Mouse (Mus musculus) forebrain, embryonic 15.5 days (tissue): ENCODE data around the gene Npas3. TPM values are rescaled to one million over a fixed set of nuclear protein-coding genes. Genes with fewer than 3 reads are reported as not detected.
A peak's percentile ranks its signal among the peaks of the same experiment; 100 is the strongest.

Experiments
- ATAC-seq: fragments of 200-750 bp; cut with Nextera tagmentation; replicated peaks from 2 replicates; pipeline ENCODE4 v1.8.0; 2017; ENCODE audit warnings: mild to moderate bottlenecking, moderate TSS enrichment, moderate library complexity
- H3K27ac ChIP-seq: fragments of 300-500 bp; sonication (generic); replicated peaks from 2 replicates; pipeline ENCODE4 v1.5.1; 2015; ENCODE audit warnings: mild to moderate bottlenecking, inconsistent platforms
- H3K27me3 ChIP-seq: fragments of 300-500 bp; sonication (generic); 2 replicates; pipeline ENCODE4 v1.6.1; 2015; ENCODE audit warnings: inconsistent platforms
- H3K36me3 ChIP-seq: fragments of 300-500 bp; sonication (generic); 2 replicates; pipeline ENCODE4 v1.6.1; 2015; ENCODE audit warnings: mild to moderate bottlenecking, inconsistent platforms
- H3K4me1 ChIP-seq: fragments of 300-500 bp; sonication (generic); 2 replicates; pipeline ENCODE4 v1.6.1; 2015; ENCODE audit warnings: inconsistent platforms
- H3K4me2 ChIP-seq: fragments of 300-500 bp; sonication (generic); replicated peaks from 2 replicates; pipeline ENCODE4 v1.6.1; 2015; ENCODE audit warnings: mild to moderate bottlenecking, inconsistent platforms
- H3K4me3 ChIP-seq: fragments of 300-500 bp; sonication (generic); 2 replicates; pipeline ENCODE4 v1.5.1; 2015; ENCODE audit warnings: mild to moderate bottlenecking, inconsistent platforms
- H3K9ac ChIP-seq: fragments of 300-500 bp; sonication (generic); replicated peaks from 2 replicates; pipeline ENCODE4 v1.6.1; 2015; ENCODE audit warnings: mild to moderate bottlenecking, inconsistent platforms
- H3K9me3 ChIP-seq: fragments of 300-500 bp; sonication (generic); 2 replicates; pipeline ENCODE4 v1.6.1; 2016; ENCODE audit warnings: inconsistent platforms
- WGBS: fragments of 180-500 bp; shearing (Covaris S2); methylation state at CpG from one replicate; pipeline ENCODE4 v1.1.7; 2015; ENCODE audit warnings: mixed read lengths; 5-methylcytosine and 5-hydroxymethylcytosine counted together
- polyA plus RNA-seq: library from polyadenylated mRNA; unstranded; fragments of >200 nt; fragmentation: Nextera tagmentation; extraction: Ambion mirVana; gene quantifications from 2 replicates; pipeline ENCODE4 v1.2.1, GENCODE M21; 2015

The Npas3 gene
- polyA plus RNA-seq, 1 experiment from 2014 or later: 18.3 TPM

DNA sequence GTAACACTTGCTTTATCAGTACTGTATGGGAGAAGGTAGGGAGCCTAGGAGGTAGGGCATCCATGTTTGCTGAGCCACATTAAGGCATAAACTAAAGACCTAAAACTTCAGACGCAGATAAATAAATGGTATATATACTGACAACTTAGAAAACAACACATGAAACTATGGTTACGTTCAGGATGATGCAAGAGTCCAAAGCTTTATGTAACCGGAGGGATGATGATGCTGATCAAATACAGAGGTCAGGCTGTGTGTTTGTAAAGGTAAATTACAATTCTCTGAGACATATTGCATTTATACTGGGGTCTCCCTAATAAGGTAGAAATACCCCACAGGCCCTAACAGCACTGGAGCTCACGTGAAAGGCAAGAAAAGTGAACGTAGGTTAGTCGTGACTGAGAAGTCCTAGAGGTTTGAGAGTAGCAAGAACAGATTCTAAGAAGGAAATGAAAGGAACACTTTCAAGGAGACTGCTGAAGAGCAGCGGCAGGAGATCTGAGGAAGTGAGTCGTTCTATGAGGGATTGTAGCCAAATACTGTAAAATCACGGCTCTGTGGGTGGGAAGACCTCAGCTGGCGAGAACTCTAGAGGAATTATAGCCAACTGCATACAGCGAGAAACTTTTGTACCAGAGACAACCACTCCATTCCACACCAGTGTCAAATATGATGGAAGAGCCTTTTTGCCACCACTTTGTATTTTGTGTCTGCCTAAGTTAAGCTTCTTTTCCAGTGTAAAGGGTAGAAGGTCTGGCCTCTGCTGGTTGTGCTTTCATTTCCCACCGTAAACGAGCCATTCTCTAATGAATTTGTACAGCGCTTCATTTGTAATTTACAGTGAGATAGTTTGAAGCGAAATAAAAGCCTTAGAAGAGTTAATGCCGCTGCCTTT, 49.7 kb downstream of the Npas3 start:
- Histone ChIP-seq H3K4me1 (peaks cover 21% of the 10 kb centered on the region), H3K4me3 (peak overlapping the region; percentile 10; the same call in 1 of the 2 replicates), H3K27me3 (no peaks in the 10 kb centered on the region), H3K36me3 (no peaks in the 10 kb centered on the region), H3K27ac (no peak overlapping the region), H3K9ac (no peak overlapping the region), H3K4me2 (peak overlapping the region; percentile 29), H3K9me3 (no peaks in the 10 kb centered on the region)
- ATAC-seq: no peak
- 35% methylated on average over 16 of the region's 16 CpGs for WGBS

GRCm38 (mm10) chr12:53300964-53301363, 52.5 kb downstream of the Npas3 start:
- Histone ChIP-seq H3K36me3 (no peaks in the 10 kb centered on the region), H3K4me1 (peaks cover 20% of the 10 kb centered on the region), H3K4me2 (no peak overlapping the region), H3K27ac (no peak overlapping the region), H3K9me3 (no peaks in the 10 kb centered on the region), H3K27me3 (no peaks in the 10 kb centered on the region), H3K4me3 (no peak overlapping the region), H3K9ac (no peak overlapping the region)
- ATAC-seq: no peak
- 57% methylated on average over 2 of the region's 2 CpGs for WGBS

GRCm38 (mm10) chr12:53302129-53302528, 53.7 kb downstream of the Npas3 start:
- H3K9me3 ChIP-seq: no peaks in the 10 kb centered on the region
- H3K27ac ChIP-seq: no peak overlapping the region
- H3K4me2 ChIP-seq: no peak overlapping the region
- no peaks in the 10 kb centered on the region for H3K27me3 ChIP-seq
- no peaks in the 10 kb centered on the region for H3K36me3 ChIP-seq
- H3K9ac ChIP-seq: no peak overlapping the region
- 90% methylated on average over 3 of the region's 3 CpGs for whole genome bisulfite sequencing
- peaks cover 23% of the 10 kb centered on the region for H3K4me1 ChIP-seq
- no peak overlapping the region for H3K4me3 ChIP-seq
- no peak for ATAC-seq

GRCm38 (mm10) chr12:53316715-53317114, 68.2 kb downstream of the Npas3 start:
- 57% methylated on average over 2 of the region's 2 CpGs for WGBS
- Histone ChIP-seq H3K27ac (no peak overlapping the region), H3K9ac (no peak overlapping the region), H3K27me3 (no peaks in the 10 kb centered on the region), H3K4me2 (no peak overlapping the region), H3K36me3 (no peaks in the 10 kb centered on the region), H3K9me3 (no peaks in the 10 kb centered on the region), H3K4me3 (no peak overlapping the region), H3K4me1 (peaks cover 17% of the 10 kb centered on the region)
- ATAC-seq: no peak

- Histone ChIP-seq H3K9ac (no peak overlapping the region), H3K4me1 (peaks cover 27% of the 10 kb centered on the region), H3K27me3 (no peaks in the 10 kb centered on the region), H3K27ac (no peak overlapping the region), H3K4me2 (no peak overlapping the region), H3K36me3 (no peaks in the 10 kb centered on the region), H3K4me3 (no peak overlapping the region), H3K9me3 (no peaks in the 10 kb centered on the region)
- WGBS: 80% methylated on average over 3 of the region's 3 CpGs
- ATAC-seq: no peak
Observed at GRCm38 (mm10) chr12:53317801-53318200, 69.3 kb downstream of the Npas3 start.

DNA sequence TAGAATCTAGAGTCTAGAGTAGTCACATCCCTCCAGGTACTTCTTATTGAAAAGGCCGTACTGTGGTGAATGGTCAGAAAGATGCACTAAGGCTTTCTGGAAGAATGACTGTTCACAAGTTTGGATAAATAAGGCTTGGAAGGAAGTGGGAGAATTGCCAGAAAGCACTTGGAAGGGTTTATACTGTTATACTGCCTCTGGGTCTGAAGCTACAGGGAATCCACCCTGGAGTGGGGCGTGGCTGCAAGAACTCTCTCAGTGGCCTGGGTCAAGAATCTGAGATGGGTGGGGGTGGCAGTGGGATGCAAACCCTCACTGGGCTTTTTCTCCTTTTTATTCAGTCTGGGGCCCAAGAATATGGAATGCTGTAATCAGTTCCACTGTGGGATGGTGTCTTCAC, 72.0 kb downstream of the Npas3 start:
- no peaks in the 10 kb centered on the region for H3K36me3 ChIP-seq
- H3K9me3 ChIP-seq: no peaks in the 10 kb centered on the region
- H3K27me3 ChIP-seq: no peaks in the 10 kb centered on the region
- 79% methylated on average over 2 of the region's 2 CpGs for WGBS
- no peak overlapping the region for H3K4me3 ChIP-seq
- H3K9ac ChIP-seq: no peak overlapping the region
- ATAC-seq: 0 out of 2 replicates have a peak, but pooled peaks have one; percentile 35
- no peak overlapping the region for H3K4me2 ChIP-seq
- no peak overlapping the region for H3K27ac ChIP-seq
- peaks cover 25% of the 10 kb centered on the region for H3K4me1 ChIP-seq

- Histone ChIP-seq H3K4me3 (no peak overlapping the region), H3K4me2 (no peak overlapping the region), H3K9ac (no peak overlapping the region), H3K9me3 (no peaks in the 10 kb centered on the region), H3K27ac (no peak overlapping the region), H3K4me1 (peaks cover 23% of the 10 kb centered on the region), H3K36me3 (no peaks in the 10 kb centered on the region), H3K27me3 (no peaks in the 10 kb centered on the region)
- ATAC-seq: 0 out of 2 replicates have a peak, but pooled peaks have one; percentile 23
- 53% methylated on average over 12 of the region's 12 CpGs for WGBS
Observed at GRCm38 (mm10) chr12:53321018-53321417, 72.5 kb downstream of the Npas3 start.

GRCm38 (mm10) chr12:53321944-53322343, 73.5 kb downstream of the Npas3 start:
- 18% methylated on average over 2 of the region's 2 CpGs for WGBS
- no peaks in the 10 kb centered on the region for H3K9me3 ChIP-seq
- no peak overlapping the region for H3K4me2 ChIP-seq
- ATAC-seq: no peak
- no peak overlapping the region for H3K27ac ChIP-seq
- no peaks in the 10 kb centered on the region for H3K27me3 ChIP-seq
- H3K9ac ChIP-seq: no peak overlapping the region
- peaks cover 23% of the 10 kb centered on the region for H3K4me1 ChIP-seq
- no peak overlapping the region for H3K4me3 ChIP-seq
- H3K36me3 ChIP-seq: no peaks in the 10 kb centered on the region

DNA sequence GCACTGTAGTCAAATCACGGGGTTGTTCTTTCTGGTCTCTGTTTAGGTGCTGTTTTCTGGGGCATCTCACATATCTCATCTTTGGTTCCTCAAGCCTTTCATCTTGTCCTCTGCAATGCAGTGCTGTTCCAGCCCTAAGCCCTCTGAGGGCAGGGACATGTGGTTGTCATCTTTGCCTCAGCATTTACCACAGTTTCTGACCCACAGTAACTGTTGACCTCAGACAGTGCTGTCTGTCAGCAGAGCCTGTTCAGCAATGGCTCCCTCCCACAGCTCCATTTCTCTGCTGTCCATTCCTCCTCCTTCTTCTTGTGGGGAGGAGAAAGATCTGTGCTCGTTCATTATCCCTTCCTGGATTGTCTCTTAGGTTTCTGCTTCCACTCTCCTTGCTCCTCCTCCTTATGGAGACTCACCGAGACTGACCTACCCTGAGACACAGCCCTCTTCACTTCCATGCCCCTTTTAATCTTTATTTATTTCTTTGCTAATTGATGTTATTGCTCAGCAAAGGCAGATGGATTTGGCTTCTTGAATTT, 79.2 kb downstream of the Npas3 start:
- Histone ChIP-seq H3K4me1 (peaks cover 36% of the 10 kb centered on the region), H3K9ac (no peak overlapping the region), H3K9me3 (no peaks in the 10 kb centered on the region), H3K4me2 (no peak overlapping the region), H3K36me3 (no peaks in the 10 kb centered on the region), H3K27me3 (no peaks in the 10 kb centered on the region), H3K27ac (no peak overlapping the region), H3K4me3 (no peak overlapping the region)
- 39% methylated on average over 3 of the region's 3 CpGs for WGBS
- ATAC-seq: no peak

GRCm38 (mm10) chr12:53328257-53328736, 79.8 kb downstream of the Npas3 start:
- H3K27ac ChIP-seq: no peak overlapping the region
- no peaks in the 10 kb centered on the region for H3K36me3 ChIP-seq
- H3K4me1 ChIP-seq: peaks cover 36% of the 10 kb centered on the region
- ATAC-seq: no peak
- no peak overlapping the region for H3K4me2 ChIP-seq
- no peaks in the 10 kb centered on the region for H3K27me3 ChIP-seq
- no peaks in the 10 kb centered on the region for H3K9me3 ChIP-seq
- H3K9ac ChIP-seq: no peak overlapping the region
- no peak overlapping the region for H3K4me3 ChIP-seq
- 10% methylated on average over 5 of the region's 5 CpGs for WGBS

GRCm38 (mm10) chr12:53330141-53330540, 81.7 kb downstream of the Npas3 start:
- no peak; the same call in 1 of the 2 replicates for ATAC-seq
- peaks cover 36% of the 10 kb centered on the region for H3K4me1 ChIP-seq
- H3K4me3 ChIP-seq: no peak overlapping the region
- no peak overlapping the region for H3K27ac ChIP-seq
- H3K4me2 ChIP-seq: no peak overlapping the region
- WGBS: 82% methylated on average over 6 of the region's 6 CpGs
- no peak overlapping the region for H3K9ac ChIP-seq
- H3K36me3 ChIP-seq: no peaks in the 10 kb centered on the region
- no peaks in the 10 kb centered on the region for H3K9me3 ChIP-seq
- H3K27me3 ChIP-seq: no peaks in the 10 kb centered on the region

GRCm38 (mm10) chr12:53331391-53331790, 82.9 kb downstream of the Npas3 start:
- Histone ChIP-seq H3K4me1 (peaks cover 36% of the 10 kb centered on the region), H3K36me3 (no peaks in the 10 kb centered on the region), H3K9ac (no peak overlapping the region), H3K4me2 (peak overlapping the region; percentile 9; the same call in 1 of the 2 replicates), H3K4me3 (no peak overlapping the region), H3K27ac (no peak overlapping the region), H3K9me3 (no peaks in the 10 kb centered on the region), H3K27me3 (no peaks in the 10 kb centered on the region)
- no peak for ATAC-seq
- 16% methylated on average over 9 of the region's 9 CpGs for WGBS
